Mouse (Mus musculus): Measurements from ENCODE around the gene Ubald2. TPM values are rescaled to one million over a fixed set of nuclear protein-coding genes. Genes with fewer than 3 reads are reported as not detected.
A peak's percentile ranks its signal among the peaks of the same experiment; 100 is the strongest.

Ubald2 gene
- polyA plus RNA-seq, 1 experiment from 2014 or later = 92.4 TPM

DNA sequence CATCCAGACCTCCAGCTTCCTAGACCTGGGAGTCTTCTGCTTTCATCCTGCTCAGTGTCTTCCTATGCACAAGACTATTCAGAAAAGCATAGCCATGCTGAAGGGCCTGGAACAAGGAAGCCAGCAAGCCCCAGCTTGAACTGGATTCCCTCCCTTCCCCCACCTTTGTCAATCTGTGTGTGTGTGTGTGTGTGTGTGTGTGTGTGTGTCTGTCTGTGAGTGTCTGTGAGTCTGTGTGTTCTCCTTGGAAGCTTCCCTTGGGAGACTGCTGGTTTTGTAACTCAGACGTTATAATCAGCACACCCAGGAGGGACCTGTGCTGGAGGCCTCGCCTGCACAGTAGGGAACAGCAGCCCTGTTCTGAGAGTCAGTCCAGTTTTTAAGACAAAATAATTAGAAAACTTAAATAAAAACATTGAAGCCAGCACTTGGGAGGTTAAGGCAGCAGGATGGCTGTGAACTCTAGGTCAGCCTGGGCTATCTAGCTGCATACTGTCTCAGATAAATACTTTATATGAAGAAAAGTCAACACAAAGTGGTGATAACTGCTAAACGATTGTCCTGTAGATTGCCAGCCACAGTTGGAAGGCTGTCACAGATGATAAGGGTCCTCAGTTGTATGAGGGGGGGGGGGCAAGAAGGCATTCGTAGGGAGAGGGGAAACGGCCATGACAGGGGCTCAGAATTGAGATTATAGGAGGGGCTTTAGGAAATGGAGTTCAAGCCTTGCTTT, 2.3 kb downstream of the Ubald2 start:
- ATAC-seq (ENCODE audit: insufficient read depth, low FRiP score, low TSS enrichment) (no peak), DNase-seq (ENCODE audit: low spot score) (no peak)
- Histone ChIP-seq H3K4me1 (ENCODE audit: control insufficient read depth, insufficient read depth, low read length) (peaks cover 11% of the 10 kb centered on the region), H3K4me2 (ENCODE audit: low read depth) (peak overlapping the region; percentile 69), H3K9ac (ENCODE audit: low read length) (no peak overlapping the region), H3K36me3 (ENCODE audit: control insufficient read depth, insufficient read depth, low read length) (peaks cover 11% of the 10 kb centered on the region), H3K9me3 (ENCODE audit: control insufficient read depth, low read length) (no peaks in the 10 kb centered on the region), H3K4me3 (ENCODE audit: low read depth, low read length) (peak overlapping the region; percentile 95; the same call in 1 of the 2 replicates), H3K27ac (ENCODE audit: low read depth, low read length) (no peak overlapping the region), H3K27me3 (ENCODE audit: control insufficient read depth, insufficient read depth, low read length) (no peaks in the 10 kb centered on the region)
- 81% methylated on average over 5 of the region's 5 CpGs for WGBS

DNA sequence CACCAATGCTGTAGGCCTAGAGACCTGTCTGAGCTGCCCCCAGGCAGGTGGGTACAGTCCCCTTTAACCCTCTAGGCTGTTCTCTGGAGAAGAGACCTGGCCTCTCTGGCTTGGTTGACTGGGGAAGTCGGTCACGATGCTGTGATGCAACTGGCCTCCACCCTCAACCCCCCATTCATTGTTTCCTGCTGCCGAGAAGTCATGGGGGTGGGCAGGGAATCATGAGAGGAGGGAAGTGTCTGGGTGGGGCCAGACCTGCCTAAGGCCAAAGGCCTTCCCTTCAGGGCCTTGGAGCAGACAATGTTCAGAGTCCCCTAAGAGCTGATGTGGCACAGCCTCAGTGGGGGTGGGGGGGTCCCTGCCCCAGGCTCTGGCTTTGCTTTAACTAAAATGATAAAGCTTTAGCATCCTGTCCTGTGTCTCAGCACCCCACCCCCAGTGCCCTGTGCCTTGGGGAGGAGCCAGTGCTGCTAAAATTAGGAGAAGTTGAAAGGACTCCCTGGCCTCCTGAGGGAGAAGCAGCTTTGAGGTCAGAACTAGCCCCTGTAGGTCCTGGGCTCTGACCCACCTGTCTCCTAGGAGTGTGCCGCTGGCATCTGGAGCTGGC, 2.9 kb downstream of the Ubald2 start:
- ATAC-seq (ENCODE audit: insufficient read depth, low FRiP score, low TSS enrichment) (no peak), DNase-seq (ENCODE audit: low spot score) (no peak)
- Histone ChIP-seq H3K27me3 (ENCODE audit: control insufficient read depth, insufficient read depth, low read length) (no peaks in the 10 kb centered on the region), H3K9ac (ENCODE audit: low read length) (no peak overlapping the region), H3K9me3 (ENCODE audit: control insufficient read depth, low read length) (no peaks in the 10 kb centered on the region), H3K4me2 (ENCODE audit: low read depth) (peak overlapping the region; percentile 15; the same call in 1 of the 2 replicates), H3K27ac (ENCODE audit: low read depth, low read length) (no peak overlapping the region), H3K4me3 (ENCODE audit: low read depth, low read length) (no peak overlapping the region), H3K4me1 (ENCODE audit: control insufficient read depth, insufficient read depth, low read length) (peaks cover 11% of the 10 kb centered on the region), H3K36me3 (ENCODE audit: control insufficient read depth, insufficient read depth, low read length) (peaks cover 11% of the 10 kb centered on the region)
- WGBS = 67% methylated on average over 4 of the region's 4 CpGs

DNA sequence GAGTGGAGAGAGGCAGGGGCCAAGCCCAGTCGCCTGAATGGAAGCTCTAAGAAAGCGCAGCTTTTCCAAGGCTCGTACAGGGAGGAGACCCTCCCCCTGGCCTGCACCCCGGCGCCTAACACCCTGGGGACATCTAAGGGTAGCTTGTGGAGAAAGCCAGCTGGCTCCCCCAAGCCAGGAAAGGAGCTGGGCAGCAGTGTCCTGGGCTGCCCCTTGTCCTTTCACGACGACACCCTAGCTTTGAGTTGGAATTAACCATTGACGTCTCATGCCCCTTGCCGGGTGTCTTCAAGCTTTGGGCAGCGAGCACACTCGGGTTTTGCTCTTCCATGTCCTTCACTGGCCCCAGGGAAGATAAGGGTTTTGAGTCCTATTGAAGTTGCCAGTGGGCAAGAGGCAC, 3.6 kb downstream of the Ubald2 start:
- H3K4me3 ChIP-seq (ENCODE audit: low read depth, low read length) = no peak overlapping the region
- no peak for ATAC-seq (ENCODE audit: insufficient read depth, low FRiP score, low TSS enrichment)
- H3K36me3 ChIP-seq (ENCODE audit: control insufficient read depth, insufficient read depth, low read length) = peaks cover 11% of the 10 kb centered on the region
- H3K27me3 ChIP-seq (ENCODE audit: control insufficient read depth, insufficient read depth, low read length) = no peaks in the 10 kb centered on the region
- H3K27ac ChIP-seq (ENCODE audit: low read depth, low read length) = no peak overlapping the region; the same call in 1 of the 2 replicates
- no peak for DNase-seq (ENCODE audit: low spot score)
- H3K4me1 ChIP-seq (ENCODE audit: control insufficient read depth, insufficient read depth, low read length) = peaks cover 11% of the 10 kb centered on the region
- no peak overlapping the region for H3K4me2 ChIP-seq (ENCODE audit: low read depth)
- H3K9ac ChIP-seq (ENCODE audit: low read length) = no peak overlapping the region
- no peaks in the 10 kb centered on the region for H3K9me3 ChIP-seq (ENCODE audit: control insufficient read depth, low read length)
- WGBS = 85% methylated on average over 11 of the region's 11 CpGs

DNA sequence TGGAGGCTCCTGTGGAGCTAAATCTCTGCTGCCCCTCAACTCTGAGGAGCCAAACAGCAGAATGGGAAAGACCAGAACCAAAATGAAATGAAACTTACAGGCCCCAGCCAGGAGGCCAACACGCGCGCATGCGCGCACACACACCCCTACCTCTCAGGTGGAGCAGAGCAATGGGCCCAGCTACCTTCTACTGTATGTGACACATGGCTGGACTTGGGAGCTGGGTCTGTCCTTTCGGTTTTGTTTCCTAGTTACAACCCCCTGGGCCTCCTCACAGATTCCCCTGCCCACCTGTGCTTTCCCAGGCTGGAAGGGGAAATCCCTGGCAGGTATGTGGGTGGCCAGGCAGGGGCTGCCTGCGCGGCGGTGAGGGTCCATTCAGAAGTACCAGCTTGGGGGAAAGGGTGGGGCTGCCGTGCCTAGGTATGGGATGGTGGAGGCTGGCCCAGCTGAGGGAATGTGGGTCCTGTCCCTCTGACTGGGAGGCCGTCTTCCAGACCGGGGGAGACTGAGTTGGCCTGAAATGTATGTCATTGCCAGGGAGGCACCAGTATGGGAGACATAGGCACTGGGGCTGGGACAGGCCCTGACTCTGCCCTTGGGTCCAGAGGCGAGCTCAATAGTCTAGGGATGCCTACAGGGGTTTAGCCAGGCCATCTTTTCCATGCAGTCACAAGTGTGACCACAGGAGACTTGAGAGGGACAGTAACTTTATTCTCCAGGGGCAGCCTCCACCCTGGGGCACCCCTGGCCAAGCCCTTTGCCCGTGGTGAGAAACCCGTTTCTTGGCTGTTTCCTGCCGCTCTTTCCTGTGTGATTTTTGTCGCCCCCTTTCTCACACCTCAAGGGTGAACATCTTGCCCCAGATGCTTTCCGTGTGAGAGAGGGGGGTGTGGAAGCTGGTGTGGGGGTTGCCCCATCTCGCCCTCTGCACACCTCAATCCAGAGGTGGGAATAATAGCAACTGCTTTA, 5.7 kb downstream of the Ubald2 start:
- Histone ChIP-seq H3K4me1 (ENCODE audit: control insufficient read depth, insufficient read depth, low read length) (peaks cover 11% of the 10 kb centered on the region), H3K36me3 (ENCODE audit: control insufficient read depth, insufficient read depth, low read length) (peaks cover 11% of the 10 kb centered on the region)

DNA sequence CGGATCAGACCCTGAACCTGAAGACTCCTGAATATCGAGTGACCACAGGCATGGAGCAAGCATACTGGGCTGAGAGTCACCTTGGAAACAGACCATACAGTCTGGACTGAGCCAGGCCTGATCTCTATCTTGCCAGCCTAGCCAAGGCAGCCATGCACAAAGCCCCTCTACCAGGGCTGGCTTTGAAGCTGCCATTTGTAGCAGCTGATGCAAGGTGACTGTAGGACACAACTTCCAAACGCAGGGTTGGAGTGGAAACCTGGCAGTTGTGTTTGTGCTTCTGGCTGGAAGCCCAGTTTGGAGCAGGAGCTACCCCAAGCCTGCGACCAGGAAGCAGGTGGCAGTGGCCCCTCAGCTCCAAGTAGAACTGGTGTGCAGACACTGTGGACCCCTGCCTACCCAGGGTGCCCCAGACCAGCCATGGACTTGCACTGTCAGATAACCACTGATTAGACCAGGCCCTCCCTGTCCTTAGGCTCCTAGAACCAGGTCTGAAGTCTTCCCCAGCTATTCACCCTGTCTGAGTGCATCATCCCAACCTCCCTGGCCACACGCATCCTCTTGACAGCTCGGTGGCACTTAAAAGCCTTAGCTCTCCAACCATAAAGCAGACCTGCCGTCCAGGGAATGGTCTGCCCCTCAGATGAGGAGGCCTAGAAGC, 6.6 kb downstream of the Ubald2 start:
- Histone ChIP-seq H3K9me3 (ENCODE audit: control insufficient read depth, low read length) (no peaks in the 10 kb centered on the region), H3K4me1 (ENCODE audit: control insufficient read depth, insufficient read depth, low read length) (peaks cover 11% of the 10 kb centered on the region), H3K36me3 (ENCODE audit: control insufficient read depth, insufficient read depth, low read length) (peaks cover 11% of the 10 kb centered on the region), H3K4me2 (ENCODE audit: low read depth) (no peak overlapping the region), H3K9ac (ENCODE audit: low read length) (no peak overlapping the region), H3K4me3 (ENCODE audit: low read depth, low read length) (no peak overlapping the region), H3K27ac (ENCODE audit: low read depth, low read length) (no peak overlapping the region), H3K27me3 (ENCODE audit: control insufficient read depth, insufficient read depth, low read length) (no peaks in the 10 kb centered on the region)
- no peak for DNase-seq (ENCODE audit: low spot score)
- 79% methylated on average over 7 of the region's 7 CpGs for WGBS
- ATAC-seq (ENCODE audit: insufficient read depth, low FRiP score, low TSS enrichment) = no peak

More for the DNA sequence above, 5.7 kb downstream of the Ubald2 start:
- no peaks in the 10 kb centered on the region for H3K27me3 ChIP-seq (ENCODE audit: control insufficient read depth, insufficient read depth, low read length)
- no peak overlapping the region for H3K9ac ChIP-seq (ENCODE audit: low read length)
- no peak overlapping the region for H3K4me3 ChIP-seq (ENCODE audit: low read depth, low read length)
- ATAC-seq (ENCODE audit: insufficient read depth, low FRiP score, low TSS enrichment) (no peak), DNase-seq (ENCODE audit: low spot score) (no peak)
- no peak overlapping the region for H3K27ac ChIP-seq (ENCODE audit: low read depth, low read length)
- 80% methylated on average over 19 of the region's 19 CpGs for WGBS
- H3K9me3 ChIP-seq (ENCODE audit: control insufficient read depth, low read length) = no peaks in the 10 kb centered on the region
- no peak overlapping the region for H3K4me2 ChIP-seq (ENCODE audit: low read depth)

DNA sequence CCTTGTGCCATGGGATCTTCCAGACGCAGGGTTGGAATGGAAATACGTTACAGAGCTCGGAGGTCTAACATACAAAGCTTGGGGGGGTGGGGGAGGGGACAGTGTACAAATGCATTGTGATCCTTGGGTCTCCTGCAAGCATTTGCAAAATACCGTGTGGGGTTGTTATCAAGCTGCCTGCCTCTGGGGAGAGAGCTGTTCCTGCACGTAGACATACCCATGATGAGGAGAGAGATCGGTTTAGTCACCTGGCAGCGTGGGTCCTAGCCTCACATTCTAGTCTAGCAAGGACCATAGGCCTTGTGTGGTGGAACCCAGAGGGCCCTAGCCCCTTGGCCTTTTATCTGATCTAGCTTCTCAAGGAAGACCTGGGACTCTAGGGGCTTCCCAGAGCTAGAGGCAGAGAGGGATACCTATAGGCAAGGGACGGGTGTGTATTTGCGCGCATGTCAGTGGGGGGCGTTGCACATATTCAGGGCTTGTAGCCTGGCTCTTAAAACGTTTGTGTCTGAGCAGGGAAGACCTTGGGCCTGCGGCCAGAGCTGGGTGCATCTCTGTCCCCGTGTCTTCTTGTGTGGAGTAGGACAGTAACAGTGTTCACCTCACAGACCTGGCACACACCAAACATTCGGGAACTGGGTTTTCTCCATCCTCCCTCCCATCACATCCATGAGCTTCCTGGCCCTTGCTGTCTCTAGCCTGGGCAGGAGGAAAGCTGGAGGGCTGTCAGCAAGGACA, 8.4 kb downstream of the Ubald2 start:
- Histone ChIP-seq H3K9me3 (ENCODE audit: control insufficient read depth, low read length) (no peaks in the 10 kb centered on the region), H3K4me2 (ENCODE audit: low read depth) (no peak overlapping the region), H3K36me3 (ENCODE audit: control insufficient read depth, insufficient read depth, low read length) (peaks cover 5% of the 10 kb centered on the region), H3K27ac (ENCODE audit: low read depth, low read length) (no peak overlapping the region), H3K4me3 (ENCODE audit: low read depth, low read length) (no peak overlapping the region), H3K27me3 (ENCODE audit: control insufficient read depth, insufficient read depth, low read length) (peaks cover 7% of the 10 kb centered on the region), H3K4me1 (ENCODE audit: control insufficient read depth, insufficient read depth, low read length) (no peaks in the 10 kb centered on the region), H3K9ac (ENCODE audit: low read length) (no peak overlapping the region)
- DNase-seq (ENCODE audit: low spot score) (no peak), ATAC-seq (ENCODE audit: insufficient read depth, low FRiP score, low TSS enrichment) (no peak)
- WGBS = 86% methylated on average over 15 of the region's 15 CpGs

DNA sequence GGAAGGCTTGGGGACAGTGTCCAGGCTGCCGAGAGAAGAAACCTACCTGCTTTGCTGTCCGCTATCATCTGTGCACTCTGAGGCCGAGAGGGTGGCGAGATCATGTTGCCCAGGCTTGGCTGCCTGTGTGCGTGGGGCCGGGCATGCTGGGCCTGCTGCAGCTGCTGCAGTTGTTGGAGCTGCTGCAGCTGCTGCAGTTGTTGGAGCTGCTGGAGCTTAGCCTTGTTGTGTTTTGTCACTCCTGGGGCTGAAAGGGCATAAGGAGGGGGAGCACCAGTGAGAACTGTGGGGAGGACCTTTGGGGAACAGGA, 8.9 kb downstream of the Ubald2 start:
- 73% methylated on average over 6 of the region's 6 CpGs for WGBS
- Histone ChIP-seq H3K4me3 (ENCODE audit: low read depth, low read length) (no peak overlapping the region), H3K27me3 (ENCODE audit: control insufficient read depth, insufficient read depth, low read length) (peaks cover 11% of the 10 kb centered on the region), H3K9me3 (ENCODE audit: control insufficient read depth, low read length) (no peaks in the 10 kb centered on the region), H3K4me1 (ENCODE audit: control insufficient read depth, insufficient read depth, low read length) (no peaks in the 10 kb centered on the region), H3K9ac (ENCODE audit: low read length) (no peak overlapping the region), H3K36me3 (ENCODE audit: control insufficient read depth, insufficient read depth, low read length) (peaks cover 3% of the 10 kb centered on the region; the same call in 1 of the 2 replicates), H3K4me2 (ENCODE audit: low read depth) (no peak overlapping the region), H3K27ac (ENCODE audit: low read depth, low read length) (no peak overlapping the region)
- ATAC-seq (ENCODE audit: insufficient read depth, low FRiP score, low TSS enrichment) (no peak), DNase-seq (ENCODE audit: low spot score) (no peak)

DNA sequence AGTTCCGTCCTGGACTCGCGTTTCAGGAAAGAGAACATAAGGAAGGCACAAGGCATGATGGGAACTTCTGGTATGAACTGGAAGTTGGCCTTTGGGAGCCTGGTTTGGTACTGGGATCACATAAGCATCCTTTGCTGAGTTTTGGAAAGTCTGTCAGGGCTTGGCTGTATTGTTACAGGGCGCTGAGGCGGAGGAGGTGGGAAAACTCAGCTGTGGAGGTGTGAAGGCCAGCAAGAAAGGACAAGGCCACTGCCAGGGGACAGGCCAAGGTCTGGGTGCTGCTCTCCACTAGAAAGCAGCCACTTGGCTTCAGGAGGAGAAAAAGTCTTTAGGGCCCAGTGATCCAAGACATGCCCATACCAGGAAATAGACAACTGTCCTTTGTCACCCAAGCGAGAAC, 9.4 kb downstream of the Ubald2 start:
- Histone ChIP-seq H3K4me2 (ENCODE audit: low read depth) (no peak overlapping the region), H3K4me3 (ENCODE audit: low read depth, low read length) (no peak overlapping the region), H3K27me3 (ENCODE audit: control insufficient read depth, insufficient read depth, low read length) (peaks cover 11% of the 10 kb centered on the region), H3K9ac (ENCODE audit: low read length) (no peak overlapping the region), H3K27ac (ENCODE audit: low read depth, low read length) (no peak overlapping the region), H3K4me1 (ENCODE audit: control insufficient read depth, insufficient read depth, low read length) (no peaks in the 10 kb centered on the region), H3K9me3 (ENCODE audit: control insufficient read depth, low read length) (no peaks in the 10 kb centered on the region), H3K36me3 (ENCODE audit: control insufficient read depth, insufficient read depth, low read length) (peaks cover 3% of the 10 kb centered on the region; the same call in 1 of the 2 replicates)
- DNase-seq (ENCODE audit: low spot score) (no peak), ATAC-seq (ENCODE audit: insufficient read depth, low FRiP score, low TSS enrichment) (no peak)
- 85% methylated on average over 6 of the region's 6 CpGs for WGBS
